Mouse (Mus musculus): ENCODE results near the gene Phf21a.

Gene Phf21a

DNA sequence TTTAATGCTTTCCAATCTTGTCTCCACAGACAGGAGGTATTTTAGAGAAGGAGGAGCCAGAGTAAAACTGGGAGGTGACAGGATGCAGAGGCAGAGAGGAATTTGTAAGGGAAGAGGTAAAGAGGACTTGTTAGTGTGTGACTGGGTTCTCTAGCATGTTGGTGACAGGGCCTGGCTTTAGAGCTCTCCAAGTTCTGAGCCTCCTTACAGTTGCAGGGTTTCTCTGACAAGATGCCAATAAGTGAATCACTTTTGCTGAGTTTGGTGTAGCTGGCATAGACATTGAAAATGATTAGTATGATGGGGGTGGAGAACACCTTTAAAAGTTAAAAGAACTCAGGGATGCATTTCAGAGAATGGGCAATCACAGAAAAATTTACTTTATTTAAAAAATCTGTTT is 138.8 kb downstream of the Phf21a start:
- no peak for DNase-seq (ENCODE audit: low spot score in 2 of 2)

DNA sequence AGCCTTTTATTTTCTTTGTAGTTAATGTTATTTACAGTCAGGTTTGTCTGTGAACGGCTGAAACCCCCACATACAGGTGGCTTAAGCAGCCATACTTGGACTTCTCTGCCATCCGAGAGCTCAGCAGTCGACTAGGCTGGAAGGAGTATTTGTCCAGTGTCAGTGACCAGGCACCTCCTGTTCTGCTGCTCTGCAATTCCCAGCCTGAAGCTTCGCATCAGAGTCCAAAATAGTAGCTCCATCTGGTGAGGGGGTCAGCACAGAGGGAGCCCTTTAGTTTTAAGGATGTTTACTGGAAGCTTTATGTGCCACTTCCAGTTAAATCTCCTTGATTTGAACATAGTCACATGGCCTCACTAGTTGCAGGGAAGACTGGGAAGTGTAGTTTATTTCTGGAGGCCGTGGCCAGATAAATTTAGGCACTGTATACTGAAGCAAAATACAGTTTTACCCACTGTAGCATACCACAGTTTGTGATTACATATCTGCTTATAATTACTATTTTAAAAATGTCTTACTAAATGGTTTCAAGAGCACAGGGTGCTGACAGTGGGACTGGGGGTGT is 141.9 kb downstream of the Phf21a start:
- no peak for DNase-seq (ENCODE audit: low spot score in 2 of 2)

GRCm38 (mm10) chr2:92240299-92240698 is 147.4 kb downstream of the Phf21a start:
- DNase-seq (ENCODE audit: low spot score in 2 of 2): no peak

DNA sequence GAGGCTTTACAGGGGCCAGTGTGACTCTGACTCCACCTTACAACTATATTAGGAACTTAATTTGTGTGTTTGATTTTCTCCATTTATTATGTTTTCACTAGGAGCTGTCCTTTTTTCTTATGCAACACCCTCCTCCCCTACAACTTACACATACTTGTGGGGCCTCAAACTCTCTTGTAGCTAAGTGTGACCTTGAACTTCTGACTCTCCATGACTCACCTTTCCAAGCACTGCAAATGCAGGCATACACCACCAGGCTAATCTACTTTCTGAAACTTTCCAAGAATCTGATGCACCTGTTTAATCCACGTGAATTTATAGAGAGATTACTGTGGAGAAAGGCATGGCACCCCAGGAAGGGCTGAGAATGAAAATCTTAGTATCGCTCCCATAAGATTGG is 147.9 kb downstream of the Phf21a start:
- DNase-seq (ENCODE audit: low spot score in 2 of 2): no peak

DNA sequence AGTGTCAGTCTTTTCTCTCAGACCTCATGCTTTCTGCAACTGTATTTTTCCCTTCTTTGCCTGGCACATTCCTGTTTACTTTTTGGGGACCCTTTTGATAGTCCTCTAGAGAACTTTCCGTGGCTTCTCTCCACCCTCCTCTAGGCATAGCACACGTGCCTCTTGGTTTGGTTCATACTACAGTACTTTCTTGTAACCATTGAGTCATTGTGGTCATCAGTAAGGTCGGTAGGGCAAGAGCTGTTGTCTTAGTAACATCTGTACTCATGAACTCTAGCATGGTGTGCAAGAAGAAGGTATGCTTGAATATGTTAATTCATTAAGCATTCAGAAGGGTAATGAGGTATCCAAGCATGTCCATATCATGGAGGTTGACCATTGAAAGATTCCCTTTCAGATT is 148.4 kb downstream of the Phf21a start:
- no peak for DNase-seq (ENCODE audit: low spot score in 2 of 2)

- DNase-seq (ENCODE audit: low spot score in 2 of 2): no peak
Observed at GRCm38 (mm10) chr2:92246112-92246511, 153.2 kb downstream of the Phf21a start.

- no peak for DNase-seq (ENCODE audit: low spot score in 2 of 2)
Observed at GRCm38 (mm10) chr2:92247711-92248110, 154.8 kb downstream of the Phf21a start.

- DNase-seq (ENCODE audit: low spot score in 2 of 2): no peak
Observed at GRCm38 (mm10) chr2:92250472-92250871, 157.6 kb downstream of the Phf21a start.

DNA sequence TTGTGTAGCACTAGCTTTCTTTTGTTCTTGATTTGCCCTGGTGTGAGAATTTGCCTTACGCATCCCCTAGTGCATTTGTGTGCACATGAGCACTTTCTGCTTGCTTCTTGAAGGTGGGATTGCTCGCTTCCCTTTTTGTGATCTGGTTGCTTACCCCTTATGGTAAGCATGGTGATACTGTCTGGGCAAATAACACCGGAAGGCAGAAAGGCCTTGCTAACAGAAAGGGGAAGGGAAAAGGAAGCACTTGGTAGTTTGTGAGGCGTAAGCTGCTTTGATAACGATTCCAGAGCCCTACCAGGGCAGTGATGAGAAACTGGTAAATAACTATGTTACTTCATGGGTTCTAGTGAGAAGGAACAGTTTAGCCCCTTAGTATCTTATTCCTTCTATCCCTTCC is 160.9 kb downstream of the Phf21a start:
- DNase-seq (ENCODE audit: low spot score in 2 of 2): no peak

DNA sequence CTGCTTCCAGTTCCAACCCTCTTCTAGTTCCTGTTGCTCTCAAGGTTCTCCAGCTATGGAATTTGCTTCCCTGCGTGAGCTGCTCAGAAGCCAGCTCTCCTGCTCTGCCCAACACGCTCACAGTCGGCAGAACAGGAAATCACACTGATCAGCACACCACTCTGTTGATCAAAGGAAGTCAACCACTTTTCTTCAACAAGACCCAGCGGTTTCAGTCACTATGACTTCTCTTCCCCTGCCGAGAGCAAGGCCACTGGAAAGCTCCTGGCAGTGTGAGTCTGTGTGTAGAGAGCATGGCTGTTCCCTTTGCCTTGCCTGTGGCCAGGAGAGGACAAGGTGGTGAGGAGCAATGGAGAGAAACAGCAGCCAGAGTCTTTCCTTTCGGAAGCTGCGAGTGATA is 163.2 kb downstream of the Phf21a start:
- DNase-seq (ENCODE audit: low spot score in 2 of 2): no peak

GRCm38 (mm10) chr2:92257372-92257956 is 164.5 kb downstream of the Phf21a start:
- DNase-seq (ENCODE audit: low spot score in 2 of 2): no peak

GRCm38 (mm10) chr2:92259924-92260323 is 167.0 kb downstream of the Phf21a start:
- DNase-seq (ENCODE audit: low spot score in 2 of 2): no peak

GRCm38 (mm10) chr2:92266100-92266617 is 173.2 kb downstream of the Phf21a start:
- no peak for DNase-seq (ENCODE audit: low spot score in 2 of 2)

DNA sequence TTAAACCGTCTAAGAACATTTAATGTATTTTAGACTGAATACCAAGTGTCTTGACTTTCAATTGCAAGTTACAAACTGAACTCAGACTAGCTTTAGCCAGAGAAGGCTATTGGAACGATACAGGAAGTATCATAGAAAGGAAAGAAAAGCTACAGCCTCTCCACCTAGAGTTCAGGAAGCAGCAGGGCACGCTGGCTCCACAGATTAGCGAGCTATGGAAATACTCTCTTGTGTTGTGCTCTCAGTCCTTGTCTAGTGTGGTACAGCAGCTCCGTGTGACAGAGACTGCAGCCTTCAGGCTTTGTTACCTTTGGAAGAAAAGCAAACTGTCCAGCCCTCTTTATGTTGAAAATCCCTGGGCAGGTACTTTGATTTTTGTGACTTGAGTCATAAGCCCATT is 176.3 kb downstream of the Phf21a start:
- no peak for DNase-seq (ENCODE audit: low spot score in 2 of 2)

DNA sequence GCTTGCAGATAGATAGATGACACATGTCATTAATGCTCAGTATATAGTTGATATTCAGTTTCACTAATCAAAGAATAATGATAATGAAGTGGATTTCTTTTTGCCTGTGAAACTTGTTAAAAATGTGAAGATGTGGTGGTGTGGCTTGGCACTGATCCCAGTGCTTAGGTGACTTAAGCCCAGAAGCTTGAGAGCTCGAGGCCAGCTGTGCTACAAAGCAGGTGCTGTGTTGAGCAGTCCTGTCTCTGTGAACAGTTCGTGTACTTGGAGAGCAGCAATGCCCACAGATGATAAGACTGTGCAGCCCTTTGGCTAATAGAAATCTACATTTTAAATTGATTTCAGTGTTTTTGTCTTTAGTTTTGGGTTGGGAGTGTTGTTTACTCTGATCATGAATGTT is 179.6 kb downstream of the Phf21a start:
- no peak for DNase-seq (ENCODE audit: low spot score in 2 of 2)

- DNase-seq (ENCODE audit: low spot score in 2 of 2): no peak
Observed at GRCm38 (mm10) chr2:92273101-92273801, 180.3 kb downstream of the Phf21a start.

- no peak for DNase-seq (ENCODE audit: low spot score in 2 of 2)
Observed at GRCm38 (mm10) chr2:92273802-92274183, 180.9 kb downstream of the Phf21a start.

DNA sequence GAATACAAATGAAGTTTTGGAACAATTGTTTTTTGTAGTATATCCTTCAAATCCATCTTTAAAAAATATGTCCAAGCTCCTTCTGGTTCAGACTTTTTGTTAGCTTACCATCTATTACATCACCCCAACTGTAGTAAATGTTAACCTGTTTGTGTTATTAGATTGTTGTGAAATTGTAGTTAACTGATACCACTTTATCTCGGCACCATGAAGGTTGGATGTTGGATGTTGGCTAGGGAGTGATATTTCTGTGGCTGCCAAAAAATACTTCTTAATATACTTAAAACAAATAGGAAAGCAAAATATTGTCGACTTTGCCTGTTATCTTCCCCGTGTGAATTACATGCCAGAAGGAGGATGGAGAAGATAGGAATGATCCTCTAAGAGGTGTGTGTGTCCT is 184.9 kb downstream of the Phf21a start:
- DNase-seq (ENCODE audit: low spot score in 2 of 2): no peak

- DNase-seq (ENCODE audit: low spot score in 2 of 2): no peak
Observed at GRCm38 (mm10) chr2:92278663-92279062, 185.7 kb downstream of the Phf21a start.

- DNase-seq (ENCODE audit: low spot score in 2 of 2): no peak
Observed at GRCm38 (mm10) chr2:92279398-92279797, 186.5 kb downstream of the Phf21a start.

DNA sequence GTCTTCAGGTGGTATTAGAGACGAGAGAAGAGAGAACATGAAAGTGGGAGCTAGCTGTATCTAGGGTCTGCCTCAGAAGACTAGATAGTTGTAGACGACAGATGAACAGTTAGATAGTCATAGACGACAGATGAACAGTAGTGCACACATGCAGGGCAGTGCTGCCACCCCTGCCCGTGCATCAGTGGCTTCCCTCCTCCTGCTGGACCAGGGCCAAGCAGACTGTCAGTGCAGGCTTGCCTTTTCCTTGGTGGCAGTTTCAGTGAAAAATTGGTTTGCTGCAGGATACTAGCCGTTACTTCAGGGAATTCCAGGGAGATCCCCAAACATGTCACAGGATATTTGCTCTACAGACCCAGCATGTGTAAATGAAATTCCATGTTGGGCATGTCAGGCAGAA is 192.7 kb downstream of the Phf21a start:
- DNase-seq (ENCODE audit: low spot score in 2 of 2): no peak

DNA sequence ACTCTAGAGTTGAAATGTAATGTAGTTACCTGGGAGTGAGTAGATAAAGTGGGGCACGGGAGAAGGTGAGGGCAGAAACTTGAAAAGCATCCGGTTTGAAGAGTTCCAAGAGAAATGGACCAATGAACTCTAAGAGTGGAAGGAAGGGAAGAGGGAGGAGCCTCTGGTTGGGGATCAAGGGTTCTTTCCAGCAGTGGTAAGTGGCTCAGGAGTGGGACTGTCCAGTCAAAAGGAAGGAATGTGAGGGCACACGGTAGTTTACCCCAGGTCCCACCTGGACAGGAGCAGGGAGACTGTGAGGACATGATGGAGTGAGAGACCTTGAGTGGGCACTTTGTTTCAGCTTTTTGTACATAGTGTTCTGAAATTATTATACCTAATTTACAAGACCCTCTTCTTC is 196.4 kb downstream of the Phf21a start:
- DNase-seq (ENCODE audit: low spot score in 2 of 2): no peak

DNA sequence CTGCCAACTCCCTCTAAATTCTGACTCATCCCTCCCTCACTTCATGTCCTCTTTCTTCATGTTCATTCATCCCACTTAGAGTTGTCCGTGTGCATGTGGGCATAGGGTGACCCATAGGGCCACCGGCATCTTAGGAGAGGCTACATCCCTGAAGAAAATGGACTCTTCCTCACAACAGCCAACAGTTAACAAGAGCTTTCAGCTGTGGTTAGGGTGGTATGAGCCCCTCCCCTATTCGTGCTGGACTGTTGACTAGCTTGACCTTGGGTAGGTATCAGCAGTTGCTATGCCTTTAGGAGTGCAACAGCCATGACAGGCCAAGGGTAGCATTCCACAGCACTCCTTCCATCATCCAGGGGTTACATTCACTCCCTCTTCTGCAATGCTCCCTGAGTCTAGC is 198.6 kb downstream of the Phf21a start:
- DNase-seq (ENCODE audit: low spot score in 2 of 2): no peak
